Mouse (Mus musculus): ENCODE measurements around the gene Olfr1383.
"Not testable (repeated sequence)": the region's sequence is repeated elsewhere in the genome, so short reads cannot be mapped to it uniquely, and the experiment has no call there.

DNA sequence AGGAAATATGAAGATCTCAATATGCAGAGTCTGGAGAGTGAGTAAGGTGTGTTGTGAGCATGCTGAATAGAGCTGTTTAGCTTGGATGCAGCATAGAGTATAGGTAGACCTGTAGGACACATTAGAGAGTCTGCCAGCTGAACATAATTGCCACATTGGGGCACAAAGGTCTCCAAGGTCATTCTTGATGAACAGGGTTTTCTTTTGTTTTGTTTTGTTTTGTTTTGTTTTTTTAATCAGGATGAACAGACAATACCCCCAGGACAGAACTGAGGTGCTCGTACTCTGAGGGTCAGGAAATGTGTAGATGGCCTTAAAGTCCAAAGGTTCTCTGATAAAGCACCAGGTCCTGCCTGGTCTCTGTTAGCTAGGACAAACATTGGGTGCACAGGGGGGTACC lies 30.7 kb upstream of the Olfr1383 start, which contains the start of gene Olfr1385:
- not testable (repeated sequence) for TF ChIP-seq CTCF (IDR thresholded peaks at IDR 0.05; ENCODE audit: low read depth, low read length); GATA2 (IDR thresholded peaks at IDR 0.05; ENCODE audit: borderline replicate concordance, low read depth, low read length)

All from G1E (cell line).